Mouse (Mus musculus): ENCODE data around the gene Agpat4. TPM values are rescaled to one million over a fixed set of nuclear protein-coding genes. Genes with fewer than 3 reads are reported as not detected.

Agpat4 gene
- polyA plus RNA-seq, 1 experiment, result 48.5 TPM

DNA sequence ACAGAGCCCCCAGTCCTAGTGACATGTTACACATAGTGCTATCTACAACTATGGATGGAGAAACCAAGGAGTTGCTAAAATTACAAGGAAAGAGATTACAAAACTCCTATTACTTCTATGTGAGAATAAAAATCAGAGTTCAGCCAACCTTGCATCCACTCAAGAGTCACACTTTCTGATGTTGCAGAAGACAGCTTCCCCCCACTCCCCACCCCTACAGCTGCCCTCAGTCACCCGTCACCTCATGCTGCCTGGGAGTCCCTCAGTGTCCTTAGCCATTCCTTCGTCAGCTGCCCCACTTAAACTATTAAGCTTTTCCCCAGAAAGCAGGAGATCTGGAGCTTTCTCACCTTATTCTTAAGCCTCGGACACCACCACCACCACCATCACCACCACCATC lies 145.8 kb downstream of the Agpat4 start:
- no peak for DNase-seq (ENCODE audit: extremely low spot score in 1 of 2, low spot score in 1 of 2)

DNA sequence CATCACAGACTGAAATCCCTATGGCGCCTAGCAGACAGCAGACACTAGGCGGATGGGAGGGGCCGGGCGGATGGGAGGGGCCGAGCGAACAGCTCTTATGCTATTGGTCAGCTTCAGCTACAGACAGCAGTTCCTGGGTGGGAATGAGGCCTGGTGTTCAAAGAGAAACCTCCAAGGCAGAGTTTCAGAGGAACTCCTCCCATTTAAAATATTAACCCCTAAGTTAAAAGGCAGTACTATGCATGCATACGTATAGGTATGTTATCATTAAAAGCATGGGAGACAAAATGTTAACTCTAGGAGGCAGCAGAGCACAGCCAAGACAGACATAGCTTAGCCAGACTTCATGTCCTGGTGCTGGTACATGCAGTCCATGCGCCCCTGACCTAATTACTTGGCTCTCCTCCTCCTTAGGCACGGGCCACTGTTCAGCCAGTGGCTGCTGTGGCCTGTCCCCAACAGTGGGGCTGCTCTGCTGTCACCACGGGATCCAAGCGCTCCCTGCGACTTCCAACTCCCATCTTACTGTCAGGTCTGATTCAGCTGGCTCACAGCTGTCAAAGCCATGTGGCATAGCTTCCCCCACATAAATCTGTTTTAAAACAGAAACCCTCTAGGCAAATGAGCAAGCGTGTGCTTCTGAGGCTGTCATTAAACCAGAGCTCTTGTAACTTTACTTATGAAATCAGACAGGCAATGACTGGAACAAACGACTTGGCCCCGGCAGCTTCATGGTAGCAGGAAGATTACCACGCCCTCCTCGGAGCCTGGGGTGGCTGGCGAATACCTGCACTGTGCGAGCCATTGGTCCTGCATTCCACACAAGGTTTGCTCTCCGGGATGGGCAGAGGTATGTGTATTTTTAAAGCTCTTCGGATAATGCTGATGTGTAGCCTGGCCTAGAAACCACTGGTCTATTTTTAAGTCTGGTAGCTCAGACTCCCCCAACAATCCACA lies 147.7 kb downstream of the Agpat4 start:
- peak; percentile 50 to 73 for DNase-seq (ENCODE audit: extremely low spot score in 1 of 2, low spot score in 1 of 2)

DNA sequence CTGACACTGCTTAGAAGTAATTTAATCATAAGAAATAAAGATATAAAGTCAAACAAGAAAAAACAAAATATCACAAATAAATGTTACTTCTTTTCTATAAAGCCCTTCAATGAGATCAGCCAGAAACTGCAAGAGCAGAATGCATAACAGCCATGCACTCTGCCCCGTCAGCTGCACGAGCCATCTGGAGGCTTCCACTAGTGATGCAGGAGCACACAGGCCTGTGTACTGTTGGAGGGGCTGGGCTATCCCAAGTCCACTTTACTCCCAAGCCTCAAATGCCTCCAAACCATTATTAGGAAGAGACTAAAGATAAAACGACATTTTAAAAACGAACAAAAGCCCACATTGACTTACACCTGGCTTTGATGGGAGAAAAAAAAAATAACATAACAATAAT lies 149.6 kb downstream of the Agpat4 start:
- DNase-seq (ENCODE audit: extremely low spot score in 1 of 2, low spot score in 1 of 2), result no peak

DNA sequence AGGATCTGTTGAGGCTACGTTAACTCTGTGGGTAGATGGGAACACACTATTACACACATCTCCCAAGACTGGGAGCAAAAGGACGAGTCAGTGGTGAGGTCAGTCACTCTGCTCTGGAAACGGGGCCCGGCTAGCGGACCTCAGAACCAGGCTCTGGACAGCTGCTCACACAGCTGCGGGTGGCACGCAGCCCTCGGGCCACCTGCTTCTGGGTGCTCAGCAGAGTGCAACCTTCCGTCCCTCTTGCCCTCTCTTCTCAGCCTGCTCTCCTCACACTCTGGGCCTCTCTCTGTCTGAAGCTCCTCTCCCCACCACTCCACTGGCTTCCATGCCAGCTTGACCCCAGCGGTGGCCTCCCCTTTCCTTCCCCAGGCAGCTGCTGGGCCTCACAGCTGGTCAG lies 150.0 kb downstream of the Agpat4 start:
- no peak for DNase-seq (ENCODE audit: extremely low spot score in 1 of 2, low spot score in 1 of 2)

Other genes with a start within 250 kb of the Agpat4 start
- gene Map3k4, start 200.1 kb downstream of the Agpat4 start, polyA plus RNA-seq (2012; rRNA removed), result 25.7 and 29.0 TPM in 2 replicates